Mouse (Mus musculus) forebrain, embryonic 16.5 days (tissue): ENCODE measurements around the gene Prss30. TPM values are rescaled to one million over a fixed set of nuclear protein-coding genes. Genes with fewer than 3 reads are reported as not detected.

Source experiments
- ATAC-seq: fragments of 200-750 bp; cut with Nextera tagmentation; 2 replicates; pipeline ENCODE4 v1.8.0; 2017; ENCODE audit warnings: mild to moderate bottlenecking, moderate library complexity
- H3K27ac ChIP-seq: fragments of 300-500 bp; sonication (generic); 2 replicates; pipeline ENCODE4 v1.5.1; 2014; ENCODE audit warnings: low read length, control low read depth
- H3K27me3 ChIP-seq: fragments of 300-500 bp; sonication (generic); replicated peaks from 2 replicates; pipeline ENCODE4 v1.6.1; 2014; ENCODE audit warnings: low read length; ENCODE audit not compliant: control insufficient read depth, insufficient read depth
- H3K36me3 ChIP-seq: fragments of 300-500 bp; sonication (generic); 2 replicates; pipeline ENCODE4 v1.6.1; 2014; ENCODE audit not compliant: control insufficient read depth, insufficient read depth
- H3K4me1 ChIP-seq: fragments of 300-500 bp; sonication (generic); replicated peaks from 2 replicates; pipeline ENCODE4 v1.6.1; 2014; ENCODE audit warnings: low read length; ENCODE audit not compliant: control insufficient read depth, insufficient read depth
- H3K4me2 ChIP-seq: fragments of 300-500 bp; sonication (generic); 2 replicates; pipeline ENCODE4 v1.6.1; 2014; ENCODE audit warnings: mild to moderate bottlenecking, low read length, control low read depth
- H3K4me3 ChIP-seq: fragments of 300-500 bp; sonication (generic); replicated peaks from 2 replicates; pipeline ENCODE4 v1.5.1; 2014; ENCODE audit warnings: mild to moderate bottlenecking, low read length, control low read depth
- H3K9ac ChIP-seq: fragments of 300-500 bp; sonication (generic); replicated peaks from 2 replicates; pipeline ENCODE4 v1.6.1; 2014; ENCODE audit warnings: low read depth, low read length, control low read depth
- H3K9me3 ChIP-seq: fragments of 300-500 bp; sonication (generic); 2 replicates; pipeline ENCODE4 v1.6.1; 2016; ENCODE audit warnings: low read length; ENCODE audit not compliant: control insufficient read depth
- WGBS: fragments of 180-500 bp; shearing (Covaris S2); extraction: QIAGEN DNeasy Blood & Tissue Kit; methylation state at CpG from one replicate; pipeline ENCODE4 v1.1.7; 2014; 5-methylcytosine and 5-hydroxymethylcytosine counted together
- microRNA-seq: library from miRNA; unstranded; fragments of <30 nt; microRNA quantifications from one replicate; pipeline ENCODE4, GENCODE M21; 2017
- polyA plus RNA-seq: library from polyadenylated mRNA; unstranded; fragments of >200 nt; fragmentation: Nextera tagmentation; extraction: Ambion mirVana; gene quantifications from 2 replicates; pipeline ENCODE4 v1.2.1, GENCODE M21; 2015

Prss30 gene
- polyA plus RNA-seq, 1 experiment from 2014 or later: 0.28 TPM

DNA sequence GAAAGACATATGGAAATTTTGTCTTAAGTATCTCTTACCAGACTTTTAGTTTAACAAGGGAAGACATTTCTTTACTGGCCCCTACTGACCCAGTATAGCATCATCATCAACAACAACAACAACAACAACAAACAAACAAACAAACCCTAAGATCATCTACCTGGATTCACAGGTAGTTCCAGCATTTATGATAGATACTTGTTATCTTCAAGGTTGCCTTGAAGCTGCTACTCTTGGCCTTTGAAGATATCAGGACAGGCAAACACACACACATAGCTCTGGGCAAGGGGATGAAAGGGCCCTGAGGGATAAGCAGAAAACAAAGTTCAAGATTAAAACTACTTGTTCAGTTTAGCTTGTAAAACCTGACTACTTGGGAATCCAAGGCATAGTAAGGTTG is 39.0 kb downstream of the Prss30 start, which contains the start of gene Sbp:
Gene Sbp, plus strand, starts transcription at position 301 of the 400 bp plus-strand sequence.
- H3K36me3 ChIP-seq: no peaks in the 10 kb centered on the region
- H3K9me3 ChIP-seq: no peaks in the 10 kb centered on the region
- ATAC-seq: no peak
- no peak within 1 kb of the TSS for H3K4me2 ChIP-seq
- no peak within 1 kb of the TSS for H3K4me3 ChIP-seq
- no peak within 1 kb of the TSS for H3K27ac ChIP-seq
- no peak within 1 kb of the TSS for H3K9ac ChIP-seq
- H3K4me1 ChIP-seq: no peaks in the 10 kb centered on the region
- no peaks in the 10 kb centered on the region for H3K27me3 ChIP-seq

DNA sequence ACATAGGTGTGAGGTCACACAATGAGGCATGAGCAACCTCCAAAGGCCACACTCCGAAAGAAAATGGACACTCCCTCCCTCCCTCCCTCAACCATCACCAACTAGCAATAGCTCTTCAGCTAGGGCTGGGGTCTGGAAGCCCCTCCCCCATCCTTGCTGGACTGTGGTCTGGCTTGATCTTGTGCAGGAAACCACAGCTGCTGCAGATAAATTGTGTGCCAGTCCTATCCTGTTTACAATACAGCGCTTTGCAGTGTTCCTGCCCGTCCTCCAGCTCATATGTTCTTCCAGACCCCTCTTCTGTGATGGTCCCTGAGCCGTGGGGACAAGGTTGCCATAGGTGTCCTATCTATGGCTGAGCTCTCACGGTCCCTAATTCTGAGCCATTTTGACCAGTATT is 49.2 kb downstream of the Prss30 start:
- H3K9ac ChIP-seq: no peak overlapping the region
- H3K36me3 ChIP-seq: no peaks in the 10 kb centered on the region
- H3K9me3 ChIP-seq: no peaks in the 10 kb centered on the region
- no peaks in the 10 kb centered on the region for H3K27me3 ChIP-seq
- H3K4me2 ChIP-seq: no peak overlapping the region
- WGBS: 84% methylated on average over 5 of the region's 5 CpGs
- no peak overlapping the region for H3K4me3 ChIP-seq
- H3K27ac ChIP-seq: no peak overlapping the region
- ATAC-seq: no peak
- H3K4me1 ChIP-seq: no peaks in the 10 kb centered on the region

DNA sequence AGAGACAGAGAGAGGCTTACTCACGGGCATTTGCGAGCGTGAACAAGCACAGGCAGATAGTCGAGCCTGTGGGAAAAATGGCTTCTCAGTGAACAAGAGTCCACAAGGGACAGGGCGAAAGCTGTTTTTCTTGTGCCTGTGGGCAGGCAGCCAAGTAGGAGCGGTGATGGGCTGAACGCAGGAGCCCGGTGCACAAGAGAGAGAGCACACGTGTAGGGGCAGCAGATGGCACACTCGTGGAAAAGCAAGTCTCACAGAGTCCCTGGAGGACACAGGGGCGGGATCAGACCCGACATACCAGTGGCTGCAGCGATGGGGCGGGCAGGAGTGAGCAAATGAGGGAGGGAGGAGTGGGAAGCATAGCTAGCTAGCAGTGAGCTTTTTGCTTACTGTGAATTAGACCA is 55.3 kb downstream of the Prss30 start:
- Histone ChIP-seq H3K27ac (peak overlapping the region; percentile 90), H3K4me2 (peak overlapping the region; percentile 95), H3K9ac (peak overlapping the region; percentile 65), H3K36me3 (no peaks in the 10 kb centered on the region), H3K4me1 (peaks cover 10% of the 10 kb centered on the region), H3K4me3 (peak overlapping the region; percentile 52), H3K27me3 (no peaks in the 10 kb centered on the region), H3K9me3 (no peaks in the 10 kb centered on the region)
- ATAC-seq: peak; percentile 69
- whole genome bisulfite sequencing: 0% methylated on average over 14 of the region's 14 CpGs

DNA sequence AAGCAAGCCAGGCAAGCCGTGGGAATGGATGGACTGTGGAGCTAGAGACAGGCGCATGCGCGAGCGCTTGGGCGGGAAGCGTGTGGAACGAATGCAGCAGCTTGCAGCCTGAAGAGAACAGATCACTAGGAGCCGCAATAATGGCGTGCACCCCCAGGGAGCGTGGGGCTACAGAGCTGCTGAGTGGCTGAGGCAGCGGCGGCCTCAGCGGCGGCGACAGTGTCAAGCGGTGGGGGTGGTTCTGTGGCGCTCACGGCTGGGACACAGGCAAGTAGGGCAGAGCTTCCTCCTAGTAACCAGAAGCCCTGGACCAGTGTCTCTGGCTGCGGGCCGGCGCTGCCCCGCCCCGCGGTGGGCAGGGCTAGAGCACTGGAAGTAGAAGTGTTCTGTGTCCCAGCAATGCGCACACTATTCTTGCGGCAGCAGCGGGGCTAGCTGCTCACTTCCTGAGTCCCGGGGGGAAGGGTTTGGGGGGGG is 55.8 kb downstream of the Prss30 start:
- Histone ChIP-seq H3K4me3 (peak overlapping the region; percentile 52), H3K9me3 (no peaks in the 10 kb centered on the region), H3K9ac (peak overlapping the region; percentile 65), H3K36me3 (no peaks in the 10 kb centered on the region), H3K27me3 (no peaks in the 10 kb centered on the region), H3K4me2 (peak overlapping the region; percentile 95), H3K4me1 (peaks cover 10% of the 10 kb centered on the region), H3K27ac (peak overlapping the region; percentile 90)
- peak; percentile 99 for ATAC-seq
- under 1% methylated on average over 29 of the region's 29 CpGs for WGBS

Small RNAs within 50 kb of the gene (microRNA-seq; reads per million reads assigned to microRNA genes)
- gene Gm27700: not detected

Other genes starting within 250 kb of the Prss30 start
- gene Paqr4, start 239.7 kb downstream of the Prss30 start, polyA plus RNA-seq: 40.8 and 45.6 TPM in 2 replicates
- 0.41 and 1.0 TPM in 2 replicates for gene Kremen2, start 234.7 kb downstream of the Prss30 start, polyA plus RNA-seq
- 151 and 156 TPM in 2 replicates for gene Flywch1, start 209.0 kb downstream of the Prss30 start, polyA plus RNA-seq
- 22.9 and 33.2 TPM in 2 replicates for gene Flywch2, start 194.5 kb downstream of the Prss30 start, polyA plus RNA-seq
- 435 and 505 TPM in 2 replicates for gene Srrm2, start 190.0 kb downstream of the Prss30 start, polyA plus RNA-seq
- gene Elob, start 151.4 kb downstream of the Prss30 start, polyA plus RNA-seq: 1,002 and 1,034 TPM in 2 replicates
- gene Prss33, start 144.5 kb downstream of the Prss30 start, polyA plus RNA-seq: not detected in 2 replicates
- not detected in 2 replicates for gene Prss32, start 136.7 kb downstream of the Prss30 start, polyA plus RNA-seq
- gene Prss41, start 136.4 kb downstream of the Prss30 start, polyA plus RNA-seq: 0.87 and 1.0 TPM in 2 replicates
- not detected in 2 replicates for gene Prss21, start 112.5 kb downstream of the Prss30 start, polyA plus RNA-seq
- not detected in 2 replicates for gene Dcpp1, start 99.7 kb downstream of the Prss30 start, polyA plus RNA-seq
- not detected in 2 replicates for gene Dcpp2, start 99.7 kb downstream of the Prss30 start, polyA plus RNA-seq
- gene Dcpp3, start 63.1 kb downstream of the Prss30 start, polyA plus RNA-seq: not detected in 2 replicates
- gene Sbp, start 38.9 kb downstream of the Prss30 start, polyA plus RNA-seq: not detected in 2 replicates
- not detected in 2 replicates for gene Sbpl, start 25.3 kb downstream of the Prss30 start, polyA plus RNA-seq
- not detected in 2 replicates for gene Prss22, start 17.5 kb upstream of the Prss30 start, polyA plus RNA-seq
- 0.26 and 0.49 TPM in 2 replicates for gene Prss27, start 57.6 kb upstream of the Prss30 start, polyA plus RNA-seq
- gene Kctd5, start 92.9 kb upstream of the Prss30 start, polyA plus RNA-seq: 94.0 and 98.5 TPM in 2 replicates
- gene Pdpk1, start 170.4 kb upstream of the Prss30 start, polyA plus RNA-seq: 59.4 and 62.9 TPM in 2 replicates
- 25.5 and 28.2 TPM in 2 replicates for gene Amdhd2, start 183.2 kb upstream of the Prss30 start, polyA plus RNA-seq
- 881 and 1,064 TPM in 2 replicates for gene Atp6v0c, start 189.1 kb upstream of the Prss30 start, polyA plus RNA-seq
- 20.6 and 24.6 TPM in 2 replicates for gene Tbc1d24, start 225.0 kb upstream of the Prss30 start, polyA plus RNA-seq
- 4.7 and 5.2 TPM in 2 replicates for gene Ntn3, start 229.0 kb upstream of the Prss30 start, polyA plus RNA-seq
- 10.2 and 12.2 TPM in 2 replicates for gene Tedc2, start 240.3 kb upstream of the Prss30 start, polyA plus RNA-seq